Mouse (Mus musculus) yolk sac, embryonic 10.5 days (tissue): ENCODE measurements around the gene Sapcd2.

ENCODE experiments used
- DNase-seq: peaks from one replicate; pipeline ENCODE4 v3.0.0-alpha.2; 2017; ENCODE audit warnings: low spot score

Gene Sapcd2

GRCm38 (mm10) chr2:25422587-25423410 lies 50.7 kb downstream of the Sapcd2 start, which contains the start of gene Fut7:
Gene Fut7 (plus strand): TSS chr2:25423267.
- DNase-seq = no peak

DNA sequence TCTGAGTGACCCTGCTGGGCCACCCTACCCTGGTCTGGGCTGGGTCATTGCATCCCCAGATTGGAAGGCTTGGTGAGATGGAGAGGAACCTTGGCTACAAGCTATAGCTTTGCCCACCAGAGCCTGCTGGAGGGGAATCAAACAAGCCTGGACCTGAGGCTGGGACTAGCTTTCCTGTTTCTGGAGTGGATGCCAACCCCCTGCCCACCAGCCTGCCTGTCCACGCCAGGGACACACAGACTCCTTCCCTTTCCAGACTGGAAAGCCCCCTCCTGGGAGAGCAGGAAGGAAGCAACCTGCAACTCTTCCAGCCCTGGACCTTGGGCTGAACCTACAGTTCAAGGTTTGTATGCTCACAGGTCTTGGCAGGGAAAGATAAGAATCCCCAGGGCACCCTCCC lies 51.5 kb downstream of the Sapcd2 start:
- DNase-seq = no peak

- DNase-seq = no peak
Measured at GRCm38 (mm10) chr2:25425481-25425880, 53.4 kb downstream of the Sapcd2 start.

DNA sequence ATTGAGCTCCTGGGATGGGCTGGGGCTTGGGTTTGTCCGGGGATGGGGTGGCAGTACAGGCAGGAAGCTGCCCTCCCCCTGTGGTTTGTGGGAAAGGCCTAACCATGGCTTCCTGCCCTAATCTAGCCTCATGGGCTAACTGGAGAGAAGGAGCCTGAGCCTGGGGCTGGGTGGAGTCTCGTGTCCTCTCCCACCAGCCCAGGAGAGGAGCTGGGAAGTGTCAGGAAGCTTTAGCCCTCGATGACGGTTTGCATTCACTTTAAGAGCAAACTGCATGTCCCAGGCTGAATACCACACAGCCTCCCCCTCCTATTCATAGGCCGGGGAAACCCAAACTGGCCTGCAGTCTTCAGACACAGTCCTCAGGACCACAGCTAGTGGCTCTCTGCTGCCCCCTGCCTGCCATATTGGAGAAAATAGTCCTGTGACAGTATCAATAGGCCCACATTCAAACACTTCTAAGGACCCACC lies 54.6 kb downstream of the Sapcd2 start:
- DNase-seq = peak; percentile 32

- no peak for DNase-seq
Measured at GRCm38 (mm10) chr2:25427256-25427655, 55.1 kb downstream of the Sapcd2 start.
